Mouse (Mus musculus): ENCODE measurements around the gene Srgap3.

DNA sequence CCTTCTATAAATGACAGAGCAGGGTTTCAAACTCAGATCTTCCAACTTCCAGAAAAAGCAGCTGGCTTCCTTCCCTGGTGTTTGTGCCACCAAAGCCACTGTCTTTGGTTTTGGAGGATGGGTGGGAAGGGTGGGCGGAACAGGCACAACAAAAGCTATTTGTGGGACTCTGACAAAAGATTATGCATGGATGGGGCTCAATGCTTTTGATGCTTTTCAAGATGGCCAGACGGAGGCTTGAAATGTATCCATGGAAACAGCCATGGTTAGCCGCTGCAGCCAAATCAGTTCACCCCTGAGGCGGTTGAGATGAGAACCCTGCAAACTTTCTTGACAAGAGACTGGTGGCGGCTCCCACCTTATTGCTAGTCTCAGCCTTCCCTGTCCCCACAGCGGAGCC, 46.8 kb downstream of the Srgap3 start:
- TF ChIP-seq TAL1 (IDR thresholded peaks at IDR 0.05; ENCODE audit: low read length) (no peak), GATA1 (IDR thresholded peaks at IDR 0.05; ENCODE audit: low read length) (no peak)

All from erythroblast, embryonic 14.5 days (primary cell).